Mouse (Mus musculus): ENCODE measurements at regions not wholly inside any gene's neighbourhood (a gene's known extent, or its start where the extent isn't known, plus 50 kb on each side); places are given as distances from the start of the nearest gene placed in this dataset.

- TF ChIP-seq CTCF (IDR thresholded peaks at IDR 0.05; ENCODE audit: borderline replicate concordance, insufficient read depth, low read depth, low read length) (no peak), POLR2A (IDR thresholded peaks at IDR 0.05; ENCODE audit: borderline replicate concordance, insufficient read depth, low read length) (no peak)
Observed at GRCm38 (mm10) chr11:32900437-32900836, 76.0 kb upstream of the Smim23 start.

Measured in cerebellum, adult 2 months (tissue).